Mouse (Mus musculus) G1E (cell line): ENCODE data around the gene Nomo1.

Source experiments
- CTCF ChIP-seq: IDR thresholded peaks from 2 replicates; pipeline ENCODE4 v1.5.1; 2012; ENCODE audit warnings: low read depth, low read length, inconsistent platforms, mixed read lengths
- GATA1 ChIP-seq: IDR thresholded peaks from 2 replicates; pipeline ENCODE4 v1.6.1; 2012; ENCODE audit warnings: borderline replicate concordance, low read length, inconsistent platforms, mixed read lengths
- GATA2 ChIP-seq: IDR thresholded peaks from 2 replicates; pipeline ENCODE4 v1.6.1; 2012; ENCODE audit warnings: low read depth, low read length, inconsistent platforms, borderline replicate concordance
- POLR2AphosphoS5 ChIP-seq: IDR thresholded peaks from 2 replicates; pipeline ENCODE4 v1.6.1; 2012; ENCODE audit warnings: low read depth, low read length, inconsistent platforms; ENCODE audit not compliant: insufficient replicate concordance
- TAL1 ChIP-seq: conservative IDR thresholded peaks from 2 replicates; pipeline ENCODE4 v1.6.1; 2012; ENCODE audit warnings: low read depth, low read length, inconsistent platforms, mixed read lengths

DNA sequence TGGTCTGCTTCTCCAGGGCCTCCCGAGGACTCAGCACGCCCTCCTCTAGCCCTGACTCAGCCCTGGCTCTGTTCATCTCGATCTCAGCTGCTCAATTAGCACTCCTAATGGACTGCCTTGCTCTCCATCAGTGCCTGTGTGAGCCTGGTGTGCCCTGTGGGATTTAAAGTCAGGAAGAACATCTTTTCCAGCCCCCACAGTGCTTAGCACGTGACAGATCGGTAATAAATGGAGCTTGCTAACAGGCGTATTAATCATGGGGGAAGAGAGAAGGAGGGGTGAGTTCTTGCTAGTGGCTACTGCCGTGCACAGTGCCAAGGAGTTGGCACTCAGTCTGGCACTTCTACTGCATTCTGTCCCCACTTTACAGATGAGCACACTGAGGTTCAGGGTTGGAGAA, 94.7 kb downstream of the Nomo1 start:
- TF ChIP-seq CTCF (no peak), GATA1 (no peak), TAL1 (no peak), GATA2 (no peak), POLR2AphosphoS5 (no peak)
